Mouse (Mus musculus) 3T3-L1 (cell line): Measurements from ENCODE around the gene Dph5.

Experiments used
- DNase-seq: peaks from one replicate; pipeline ENCODE4 v3.0.0-alpha.2; 2015; ENCODE audit warnings: low read depth, low spot score

Gene Dph5

GRCm38 (mm10) chr3:115887427-115888309 lies at the start of gene Dph5:
TSS of gene Dph5 (plus strand) at chr3:115887837.
- DNase-seq: peak; percentile 97

- DNase-seq: no peak
Measured at GRCm38 (mm10) chr3:115844566-115844965, 43.1 kb upstream of the Dph5 start.

- DNase-seq: no peak
Measured at GRCm38 (mm10) chr3:115845032-115845618, 42.5 kb upstream of the Dph5 start.

- no peak for DNase-seq
Measured at GRCm38 (mm10) chr3:115845724-115846123, 41.9 kb upstream of the Dph5 start.

- no peak for DNase-seq
Measured at GRCm38 (mm10) chr3:115846153-115846552, 41.5 kb upstream of the Dph5 start.

GRCm38 (mm10) chr3:115848686-115849480 lies 38.8 kb upstream of the Dph5 start:
- peak; percentile 40 for DNase-seq

GRCm38 (mm10) chr3:115850946-115851345 lies 36.7 kb upstream of the Dph5 start:
- no peak for DNase-seq

GRCm38 (mm10) chr3:115854672-115855191 lies 32.9 kb upstream of the Dph5 start:
- DNase-seq: no peak

- DNase-seq: no peak
Measured at GRCm38 (mm10) chr3:115855576-115855975, 32.1 kb upstream of the Dph5 start.

GRCm38 (mm10) chr3:115856484-115857022 lies 31.1 kb upstream of the Dph5 start:
- no peak for DNase-seq

- DNase-seq: no peak
Measured at GRCm38 (mm10) chr3:115857436-115857835, 30.2 kb upstream of the Dph5 start.

- DNase-seq: peak; percentile 32
Measured at GRCm38 (mm10) chr3:115858822-115859221, 28.8 kb upstream of the Dph5 start.

- DNase-seq: peak; percentile 76
Measured at GRCm38 (mm10) chr3:115860780-115861179, 26.9 kb upstream of the Dph5 start.

- no peak for DNase-seq
Measured at GRCm38 (mm10) chr3:115863487-115863886, 24.1 kb upstream of the Dph5 start.

- peak; percentile 86 for DNase-seq
Measured at GRCm38 (mm10) chr3:115867150-115867549, 20.5 kb upstream of the Dph5 start.

GRCm38 (mm10) chr3:115867901-115868300 lies 19.7 kb upstream of the Dph5 start:
- DNase-seq: peak; percentile 53

GRCm38 (mm10) chr3:115869360-115869759 lies 18.3 kb upstream of the Dph5 start:
- no peak for DNase-seq

- DNase-seq: no peak
Measured at GRCm38 (mm10) chr3:115875551-115875950, 12.1 kb upstream of the Dph5 start.

- no peak for DNase-seq
Measured at GRCm38 (mm10) chr3:115877133-115877532, 10.5 kb upstream of the Dph5 start.

- no peak for DNase-seq
Measured at GRCm38 (mm10) chr3:115884086-115884485, 3.6 kb upstream of the Dph5 start.

GRCm38 (mm10) chr3:115888310-115889106 lies 871 bp downstream of the Dph5 start:
- peak; percentile 41 for DNase-seq
